Mouse (Mus musculus) liver, embryonic 14.5 days (tissue): Measurements from ENCODE around the gene Cd79b. TPM values are rescaled to one million over a fixed set of nuclear protein-coding genes. Genes with fewer than 3 reads are reported as not detected.

Experiments
- ATAC-seq: fragments of 200-750 bp; cut with Nextera tagmentation; 2 replicates; pipeline ENCODE4 v1.8.0; 2017; ENCODE audit warnings: moderate number of reproducible peaks, mild to moderate bottlenecking, moderate library complexity; ENCODE audit not compliant: insufficient read depth
- DNase-seq, 3 experiments: peaks; one replicate each; pipeline ENCODE4 v3.0.0-alpha.2; 2012 to 2013; ENCODE audit warnings: low read depth in 3 of 3, low spot score in 3 of 3
- H3K27ac ChIP-seq: fragments of 300-500 bp; sonication (generic); 2 replicates; pipeline ENCODE4 v1.5.1; 2014; ENCODE audit warnings: moderate library complexity, mild to moderate bottlenecking, control low read depth, inconsistent platforms
- H3K27me3 ChIP-seq: fragments of 300-500 bp; sonication (generic); 2 replicates; pipeline ENCODE4 v1.6.1; 2014; ENCODE audit warnings: mild to moderate bottlenecking, low read length, moderate library complexity; ENCODE audit not compliant: control insufficient read depth, insufficient read depth
- H3K36me3 ChIP-seq: fragments of 300-500 bp; sonication (generic); replicated peaks from 2 replicates; pipeline ENCODE4 v1.6.1; 2014; ENCODE audit warnings: low read depth; ENCODE audit not compliant: control insufficient read depth, insufficient read depth
- H3K4me1 ChIP-seq, 2 experiments: fragments of 200-500 bp in 1 of 2; fragments of 300-500 bp in 1 of 2; sonication (generic) in 1 of 2; replicated peaks; 2 replicates each; pipeline ENCODE4 v1.6.1; 2012 to 2014; ENCODE audit warnings: antibody characterized with exemption in 1 of 2, inconsistent platforms in 1 of 2, low read length in 1 of 2; ENCODE audit not compliant: control insufficient read depth in 2 of 2, insufficient read depth in 2 of 2
- H3K4me2 ChIP-seq: fragments of 300-500 bp; sonication (generic); 2 replicates; pipeline ENCODE4 v1.6.1; 2014; ENCODE audit warnings: low read depth, mild to moderate bottlenecking, control low read depth, moderate library complexity
- H3K4me3 ChIP-seq, 2 experiments: fragments of 200-500 bp in 1 of 2; fragments of 300-500 bp in 1 of 2; sonication (generic) in 1 of 2; 2 replicates each; pipeline ENCODE4 v1.5.1; 2012 to 2014; ENCODE audit warnings: low read depth in 2 of 2, low read length in 2 of 2, mild to moderate bottlenecking in 2 of 2, control low read depth in 1 of 2, inconsistent platforms in 1 of 2, moderate library complexity in 1 of 2; ENCODE audit not compliant: insufficient read depth in 1 of 2
- H3K9ac ChIP-seq: fragments of 300-500 bp; sonication (generic); replicated peaks from 2 replicates; pipeline ENCODE4 v1.6.1; 2014; ENCODE audit warnings: mild to moderate bottlenecking, control low read depth, moderate library complexity
- H3K9me3 ChIP-seq: fragments of 300-500 bp; sonication (generic); 2 replicates; pipeline ENCODE4 v1.6.1; 2016; ENCODE audit warnings: low read length, mixed read lengths; ENCODE audit not compliant: control insufficient read depth
- CTCF ChIP-seq: IDR thresholded peaks from 2 replicates; pipeline ENCODE4 v1.5.1; 2016; ENCODE audit warnings: antibody characterized with exemption, low read depth, control low read depth
- EP300 ChIP-seq: IDR thresholded peaks from 2 replicates; pipeline ENCODE4 v1.6.1; 2016; ENCODE audit warnings: antibody characterized with exemption, low read depth
- WGBS: fragments of 180-500 bp; shearing (Covaris S2); extraction: QIAGEN DNeasy Blood & Tissue Kit; methylation state at CpG from one replicate; pipeline ENCODE4 v1.1.7; 2014; ENCODE audit not compliant: insufficient replicate concordance; 5-methylcytosine and 5-hydroxymethylcytosine counted together
- polyA plus RNA-seq, 2 experiments: library from polyadenylated mRNA; depleted of rRNA in 1 of 2; stranded (reverse) in 1 of 2; unstranded in 1 of 2; fragments of >200 nt; fragmentation: Nextera tagmentation in 1 of 2; extraction: Ambion mirVana in 1 of 2; gene quantifications; 2 replicates each; pipeline versions ENCODE4 v1.2.1 to v1.2.3; 2012 to 2014

Cd79b gene
- polyA plus RNA-seq, 2 experiments = 3.1 to 4.9 TPM

DNA sequence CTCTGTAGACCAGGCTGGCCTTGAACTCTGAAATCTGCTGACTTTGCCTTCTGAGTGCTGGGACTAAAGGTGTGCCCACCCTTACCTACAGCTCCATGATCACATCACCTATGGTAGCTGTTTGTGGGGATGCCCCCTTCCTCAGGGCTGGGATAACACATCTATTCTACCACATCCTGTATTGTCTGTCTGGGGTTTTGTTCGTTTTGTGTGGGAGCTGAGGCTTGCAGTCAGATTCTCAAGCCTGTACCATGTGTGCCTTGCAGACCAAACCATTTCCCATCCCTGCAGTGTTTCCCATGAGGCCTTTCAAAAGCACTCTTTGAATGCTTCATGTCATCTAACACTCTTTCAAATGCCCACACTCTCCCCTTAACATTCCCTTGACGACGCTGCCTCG lies 37.4 kb upstream of the Cd79b start:
- Histone ChIP-seq H3K4me1 (peaks cover 0 to 6% of the 10 kb centered on the region in 2 experiments; a peak in 2 of 4 replicates), H3K9ac (no peak overlapping the region), H3K4me3 (no peak overlapping the region), H3K4me2 (no peak overlapping the region), H3K9me3 (no peaks in the 10 kb centered on the region), H3K27me3 (no peaks in the 10 kb centered on the region), H3K27ac (no peak overlapping the region), H3K36me3 (no peaks in the 10 kb centered on the region)
- DNase-seq (no peak), ATAC-seq (no peak)
- TF ChIP-seq EP300 = no peak
- no peak for TF ChIP-seq CTCF
- 67% methylated on average over 4 of the region's 4 CpGs for WGBS

DNA sequence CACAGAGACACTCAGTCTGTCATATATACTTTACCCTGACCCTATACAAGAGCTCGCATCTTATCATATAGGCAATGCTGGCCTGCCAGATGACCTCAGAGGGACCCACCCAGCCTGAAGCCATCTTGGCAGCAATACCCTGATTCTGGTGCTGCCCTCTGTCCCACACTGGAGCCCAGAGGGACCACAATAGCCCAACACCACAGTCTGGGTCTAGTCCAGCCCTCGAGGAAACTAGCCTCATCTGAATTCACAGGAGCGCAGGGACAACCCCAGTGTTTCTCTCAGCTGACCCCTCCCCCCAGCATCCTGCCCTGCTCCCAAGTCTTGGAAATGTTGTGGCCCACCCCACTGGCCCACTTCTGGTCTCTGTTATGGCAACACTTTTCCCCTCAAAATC lies 36.7 kb upstream of the Cd79b start:
- TF ChIP-seq EP300 (no peak), CTCF (no peak)
- 54% methylated on average over 3 of the region's 3 CpGs for WGBS
- no peak overlapping the region for H3K4me2 ChIP-seq
- no peak overlapping the region for H3K9ac ChIP-seq
- no peaks in the 10 kb centered on the region for H3K36me3 ChIP-seq
- no peak overlapping the region for H3K27ac ChIP-seq
- no peaks in the 10 kb centered on the region for H3K27me3 ChIP-seq
- H3K9me3 ChIP-seq = no peaks in the 10 kb centered on the region
- peaks cover 0 to 6% of the 10 kb centered on the region in 2 experiments; a peak in 2 of 4 replicates for H3K4me1 ChIP-seq
- DNase-seq (no peak), ATAC-seq (no peak)
- no peak overlapping the region for H3K4me3 ChIP-seq

DNA sequence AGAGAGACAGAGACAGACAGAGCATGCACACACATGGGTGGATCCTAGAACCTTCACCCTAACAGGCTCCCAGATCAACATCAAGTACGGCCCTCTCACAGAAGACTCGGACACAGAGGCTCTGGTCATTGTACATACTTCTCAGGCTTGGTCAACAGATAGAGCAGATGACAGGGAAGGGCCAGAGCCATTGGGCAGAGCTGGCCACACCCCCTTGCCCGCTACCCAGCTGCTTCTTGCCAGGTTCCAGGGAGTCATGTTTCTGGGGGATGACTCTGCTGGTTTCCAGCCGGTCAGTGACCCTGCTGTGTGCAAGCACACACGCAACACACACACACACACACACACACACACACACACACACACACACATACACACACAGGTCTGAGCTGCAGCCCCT lies 36.3 kb upstream of the Cd79b start:
- WGBS = 50% methylated on average over 5 of the region's 5 CpGs
- H3K27me3 ChIP-seq = no peaks in the 10 kb centered on the region
- ATAC-seq (no peak), DNase-seq (no peak)
- no peaks in the 10 kb centered on the region for H3K9me3 ChIP-seq
- no peak overlapping the region for H3K4me3 ChIP-seq
- no peaks in the 10 kb centered on the region for H3K36me3 ChIP-seq
- no peak overlapping the region for H3K9ac ChIP-seq
- no peak overlapping the region for H3K4me2 ChIP-seq
- TF ChIP-seq EP300 = no peak
- TF ChIP-seq CTCF = no peak
- H3K27ac ChIP-seq = no peak overlapping the region
- H3K4me1 ChIP-seq = peaks cover 0 to 6% of the 10 kb centered on the region in 2 experiments; a peak in 2 of 4 replicates

DNA sequence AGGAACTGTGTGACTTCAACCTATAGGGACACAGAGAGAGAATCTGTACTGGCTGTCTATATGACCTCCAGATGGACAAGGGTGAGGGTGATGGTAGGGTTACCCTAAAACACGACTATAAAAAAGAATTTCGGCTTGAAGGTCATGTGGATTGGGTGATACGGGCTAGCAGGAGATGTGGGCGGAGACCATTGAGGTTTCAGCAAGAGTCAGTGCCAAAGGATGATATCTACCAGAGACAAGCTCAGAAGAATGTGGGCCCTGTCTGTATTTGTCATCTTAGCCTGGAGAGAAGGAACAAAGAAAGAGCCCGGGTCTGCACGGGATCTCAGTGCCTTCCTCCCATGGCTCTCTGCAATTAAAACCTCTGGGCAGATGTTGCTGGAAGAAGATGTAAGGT lies 35.2 kb upstream of the Cd79b start:
- Histone ChIP-seq H3K9me3 (no peaks in the 10 kb centered on the region), H3K27me3 (no peaks in the 10 kb centered on the region), H3K4me2 (no peak overlapping the region), H3K4me1 (no peaks in the 10 kb centered on the region), H3K4me3 (no peak overlapping the region), H3K9ac (no peak overlapping the region), H3K36me3 (no peaks in the 10 kb centered on the region), H3K27ac (no peak overlapping the region)
- ATAC-seq (no peak), DNase-seq (no peak)
- 55% methylated on average over 6 of the region's 6 CpGs for WGBS
- TF ChIP-seq CTCF (no peak), EP300 (no peak)

DNA sequence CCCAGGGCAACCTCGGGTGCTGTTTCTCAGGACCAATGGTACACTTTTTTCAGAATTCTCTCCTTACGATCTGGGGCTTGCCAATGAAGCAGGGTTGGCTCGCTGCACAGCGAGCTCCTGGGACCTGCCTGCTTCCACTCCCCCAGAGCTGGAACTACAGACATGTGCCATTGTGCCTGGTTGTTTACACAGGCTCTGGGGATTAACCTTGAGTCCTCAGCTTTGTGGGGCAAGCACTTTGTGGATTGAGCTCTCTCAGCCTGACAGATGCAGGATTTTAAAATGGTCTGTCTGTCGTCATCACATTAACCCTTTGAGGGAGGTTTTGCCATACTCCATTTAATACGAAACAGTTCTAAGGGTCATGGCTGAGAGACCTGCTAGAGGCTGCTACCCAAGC lies 30.3 kb upstream of the Cd79b start:
- Histone ChIP-seq H3K27ac (no peak overlapping the region), H3K27me3 (no peaks in the 10 kb centered on the region), H3K9me3 (no peaks in the 10 kb centered on the region), H3K36me3 (no peaks in the 10 kb centered on the region), H3K4me3 (no peak overlapping the region), H3K9ac (no peak overlapping the region), H3K4me1 (no peaks in the 10 kb centered on the region), H3K4me2 (no peak overlapping the region)
- no peak for DNase-seq
- 47% methylated on average over 6 of the region's 6 CpGs for WGBS
- no peak for TF ChIP-seq CTCF
- TF ChIP-seq EP300 = no peak
- no peak for ATAC-seq
